Mouse (Mus musculus) liver, embryonic 14.5 days (tissue): Measurements from ENCODE around the gene Stx2. TPM values are rescaled to one million over a fixed set of nuclear protein-coding genes. Genes with fewer than 3 reads are reported as not detected.

ENCODE experiments used
- ATAC-seq: fragments of 200-750 bp; cut with Nextera tagmentation; 2 replicates; pipeline ENCODE4 v1.8.0; 2017; ENCODE audit warnings: moderate number of reproducible peaks, mild to moderate bottlenecking, moderate library complexity; ENCODE audit not compliant: insufficient read depth
- DNase-seq, 3 experiments: peaks; one replicate each; pipeline ENCODE4 v3.0.0-alpha.2; 2012 to 2013; ENCODE audit warnings: low read depth in 3 of 3, low spot score in 3 of 3
- H3K27ac ChIP-seq: fragments of 300-500 bp; sonication (generic); 2 replicates; pipeline ENCODE4 v1.5.1; 2014; ENCODE audit warnings: moderate library complexity, mild to moderate bottlenecking, control low read depth, inconsistent platforms
- H3K27me3 ChIP-seq: fragments of 300-500 bp; sonication (generic); 2 replicates; pipeline ENCODE4 v1.6.1; 2014; ENCODE audit warnings: mild to moderate bottlenecking, low read length, moderate library complexity; ENCODE audit not compliant: control insufficient read depth, insufficient read depth
- H3K36me3 ChIP-seq: fragments of 300-500 bp; sonication (generic); replicated peaks from 2 replicates; pipeline ENCODE4 v1.6.1; 2014; ENCODE audit warnings: low read depth; ENCODE audit not compliant: control insufficient read depth, insufficient read depth
- H3K4me1 ChIP-seq, 2 experiments: fragments of 200-500 bp in 1 of 2; fragments of 300-500 bp in 1 of 2; sonication (generic) in 1 of 2; replicated peaks; 2 replicates each; pipeline ENCODE4 v1.6.1; 2012 to 2014; ENCODE audit warnings: antibody characterized with exemption in 1 of 2, inconsistent platforms in 1 of 2, low read length in 1 of 2; ENCODE audit not compliant: control insufficient read depth in 2 of 2, insufficient read depth in 2 of 2
- H3K4me2 ChIP-seq: fragments of 300-500 bp; sonication (generic); 2 replicates; pipeline ENCODE4 v1.6.1; 2014; ENCODE audit warnings: low read depth, mild to moderate bottlenecking, control low read depth, moderate library complexity
- H3K4me3 ChIP-seq, 2 experiments: fragments of 200-500 bp in 1 of 2; fragments of 300-500 bp in 1 of 2; sonication (generic) in 1 of 2; 2 replicates each; pipeline ENCODE4 v1.5.1; 2012 to 2014; ENCODE audit warnings: low read depth in 2 of 2, low read length in 2 of 2, mild to moderate bottlenecking in 2 of 2, control low read depth in 1 of 2, inconsistent platforms in 1 of 2, moderate library complexity in 1 of 2; ENCODE audit not compliant: insufficient read depth in 1 of 2
- H3K9ac ChIP-seq: fragments of 300-500 bp; sonication (generic); replicated peaks from 2 replicates; pipeline ENCODE4 v1.6.1; 2014; ENCODE audit warnings: mild to moderate bottlenecking, control low read depth, moderate library complexity
- H3K9me3 ChIP-seq: fragments of 300-500 bp; sonication (generic); 2 replicates; pipeline ENCODE4 v1.6.1; 2016; ENCODE audit warnings: low read length, mixed read lengths; ENCODE audit not compliant: control insufficient read depth
- CTCF ChIP-seq: IDR thresholded peaks from 2 replicates; pipeline ENCODE4 v1.5.1; 2016; ENCODE audit warnings: antibody characterized with exemption, low read depth, control low read depth
- EP300 ChIP-seq: IDR thresholded peaks from 2 replicates; pipeline ENCODE4 v1.6.1; 2016; ENCODE audit warnings: antibody characterized with exemption, low read depth
- WGBS: fragments of 180-500 bp; shearing (Covaris S2); extraction: QIAGEN DNeasy Blood & Tissue Kit; methylation state at CpG from one replicate; pipeline ENCODE4 v1.1.7; 2014; ENCODE audit not compliant: insufficient replicate concordance; 5-methylcytosine and 5-hydroxymethylcytosine counted together
- polyA plus RNA-seq, 2 experiments: library from polyadenylated mRNA; depleted of rRNA in 1 of 2; stranded (reverse) in 1 of 2; unstranded in 1 of 2; fragments of >200 nt; fragmentation: Nextera tagmentation in 1 of 2; extraction: Ambion mirVana in 1 of 2; gene quantifications; 2 replicates each; pipeline versions ENCODE4 v1.2.1 to v1.2.3; 2012 to 2014

The Stx2 gene
- polyA plus RNA-seq, 2 experiments, result 68.1 to 75.0 TPM

- 65% methylated on average over 26 of the region's 26 CpGs for WGBS
- Histone ChIP-seq H3K4me2 (no peak overlapping the region), H3K4me1 (no peaks in the 10 kb centered on the region), H3K36me3 (no peaks in the 10 kb centered on the region), H3K9me3 (no peaks in the 10 kb centered on the region), H3K27me3 (no peaks in the 10 kb centered on the region), H3K4me3 (no peak overlapping the region), H3K9ac (no peak overlapping the region), H3K27ac (no peak overlapping the region)
- TF ChIP-seq EP300 (no peak), CTCF (no peak)
- ATAC-seq (no peak), DNase-seq (no peak)
Observed at GRCm38 (mm10) chr5:129045641-129046580, 37.5 kb upstream of the Stx2 start.

- TF ChIP-seq EP300 (no peak), CTCF (no peak)
- H3K9ac ChIP-seq, result no peak overlapping the region
- H3K36me3 ChIP-seq, result no peaks in the 10 kb centered on the region
- H3K9me3 ChIP-seq, result no peaks in the 10 kb centered on the region
- ATAC-seq (no peak), DNase-seq (no peak)
- H3K4me2 ChIP-seq, result no peak overlapping the region
- H3K4me3 ChIP-seq, result no peak overlapping the region
- H3K4me1 ChIP-seq, result no peaks in the 10 kb centered on the region
- H3K27ac ChIP-seq, result no peak overlapping the region
- WGBS, result 66% methylated on average over 7 of the region's 7 CpGs
- H3K27me3 ChIP-seq, result no peaks in the 10 kb centered on the region
Observed at GRCm38 (mm10) chr5:129037739-129038138, 29.4 kb upstream of the Stx2 start.

- no peak for DNase-seq
- no peak overlapping the region for H3K4me3 ChIP-seq
- no peaks in the 10 kb centered on the region for H3K27me3 ChIP-seq
- H3K36me3 ChIP-seq, result no peaks in the 10 kb centered on the region
- H3K9ac ChIP-seq, result no peak overlapping the region
- no peak for ATAC-seq
- H3K9me3 ChIP-seq, result no peaks in the 10 kb centered on the region
- H3K27ac ChIP-seq, result no peak overlapping the region
- TF ChIP-seq EP300 (no peak), CTCF (peak; percentile 61)
- no peaks in the 10 kb centered on the region for H3K4me1 ChIP-seq
- no peak overlapping the region for H3K4me2 ChIP-seq
- 68% methylated on average over 5 of the region's 5 CpGs for WGBS
Observed at GRCm38 (mm10) chr5:129036678-129037077, 28.3 kb upstream of the Stx2 start.

GRCm38 (mm10) chr5:129029131-129029723 is 20.9 kb upstream of the Stx2 start:
- H3K27me3 ChIP-seq, result no peaks in the 10 kb centered on the region
- no peak overlapping the region for H3K4me2 ChIP-seq
- no peak overlapping the region for H3K4me3 ChIP-seq
- H3K4me1 ChIP-seq, result no peaks in the 10 kb centered on the region
- ATAC-seq (no peak), DNase-seq (no peak)
- no peak for TF ChIP-seq EP300
- no peak for TF ChIP-seq CTCF
- H3K27ac ChIP-seq, result no peak overlapping the region
- no peak overlapping the region for H3K9ac ChIP-seq
- peaks cover 16% of the 10 kb centered on the region for H3K36me3 ChIP-seq
- WGBS, result 68% methylated on average over 5 of the region's 5 CpGs
- no peaks in the 10 kb centered on the region for H3K9me3 ChIP-seq

- DNase-seq (no peak), ATAC-seq (no peak)
- H3K4me3 ChIP-seq, result no peak overlapping the region
- H3K36me3 ChIP-seq, result peaks cover 37% of the 10 kb centered on the region
- TF ChIP-seq EP300 (no peak), CTCF (peak; percentile 47)
- H3K4me2 ChIP-seq, result no peak overlapping the region
- WGBS, result 62% methylated on average over 1 of the region's 1 CpGs
- no peak overlapping the region for H3K9ac ChIP-seq
- H3K4me1 ChIP-seq, result peaks cover 2% of the 10 kb centered on the region in 2 experiments; a peak in 2 of 4 replicates
- H3K9me3 ChIP-seq, result no peaks in the 10 kb centered on the region
- no peaks in the 10 kb centered on the region for H3K27me3 ChIP-seq
- no peak overlapping the region for H3K27ac ChIP-seq
Observed at GRCm38 (mm10) chr5:129026637-129027036, 18.3 kb upstream of the Stx2 start.
